Mouse (Mus musculus): ENCODE data around the gene Iqcn. TPM values are rescaled to one million over a fixed set of nuclear protein-coding genes. Genes with fewer than 3 reads are reported as not detected.

Iqcn gene
- total and polyA plus RNA-seq, 3 experiments = not detected

DNA sequence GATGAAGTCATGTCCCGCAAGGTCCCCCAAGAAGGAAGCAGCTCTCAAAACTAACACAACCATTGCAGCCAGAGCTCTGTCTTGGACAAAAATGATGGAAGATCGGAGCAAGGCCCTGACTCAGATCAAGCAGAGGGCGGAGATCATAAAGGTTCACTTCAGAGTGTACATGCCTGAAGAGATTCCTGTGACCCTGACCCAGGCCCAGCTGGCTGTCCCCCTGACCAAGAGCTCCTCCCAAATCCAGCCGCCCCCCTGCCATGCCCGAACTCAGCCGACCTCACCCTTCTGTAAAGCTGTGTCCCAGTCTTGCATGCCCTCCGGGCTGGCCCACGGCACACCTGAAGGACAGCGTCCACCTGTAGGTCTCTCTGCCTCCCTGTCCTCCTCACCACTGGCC lies 6.5 kb downstream of the Iqcn start:
- H3K27me3 ChIP-seq (ENCODE audit: control insufficient read depth in 1 of 2, insufficient read depth in 2 of 2, low read length in 2 of 2) = no peaks in the 10 kb centered on the region
- TF ChIP-seq ZKSCAN1 (IDR thresholded peaks at IDR 0.05; ENCODE audit: low read depth, low read length) = no peak
- no peak for TF ChIP-seq JUND (IDR thresholded peaks at IDR 0.05; ENCODE audit: low read depth, low read length)
- TF ChIP-seq MYB (IDR thresholded peaks at IDR 0.05; ENCODE audit: low read depth, low read length) = no peak
- no peak for TF ChIP-seq ZC3H11A (IDR thresholded peaks at IDR 0.05; ENCODE audit: low read depth, low read length)
- TF ChIP-seq CHD2 (IDR thresholded peaks at IDR 0.05; ENCODE audit: low read length) = no peak
- no peak for TF ChIP-seq MXI1 (IDR thresholded peaks at IDR 0.05; ENCODE audit: low read depth, low read length)
- no peak for TF ChIP-seq POLR2AphosphoS5 (IDR thresholded peaks at IDR 0.05; ENCODE audit: borderline replicate concordance, low read depth, low read length)
- no peak for TF ChIP-seq POLR2A (IDR thresholded peaks at IDR 0.05; ENCODE audit: control insufficient read depth in 1 of 2, insufficient read depth in 1 of 2, low read depth in 1 of 2, low read length in 2 of 2, poor library complexity in 1 of 2)
- TF ChIP-seq TCF12 (IDR thresholded peaks at IDR 0.05; ENCODE audit: low read depth, low read length) = no peak
- TF ChIP-seq GABPA (IDR thresholded peaks at IDR 0.05; ENCODE audit: low read depth, low read length) = no peak
- TF ChIP-seq NELFE (IDR thresholded peaks at IDR 0.05; ENCODE audit: low read depth, low read length) = no peak
- no peak for TF ChIP-seq POLR2AphosphoS2 (IDR thresholded peaks at IDR 0.05; ENCODE audit: low read length)
- TF ChIP-seq E2F4 (IDR thresholded peaks at IDR 0.05; ENCODE audit: borderline replicate concordance, low read depth, low read length) = no peak
- no peak for TF ChIP-seq HCFC1 (IDR thresholded peaks at IDR 0.05; ENCODE audit: low read depth, low read length)
- no peak for TF ChIP-seq MAZ (IDR thresholded peaks at IDR 0.05; ENCODE audit: low read depth, low read length)
- no peak for TF ChIP-seq USF2 (IDR thresholded peaks at IDR 0.05; ENCODE audit: borderline replicate concordance in 1 of 2, insufficient read depth in 1 of 2, low read depth in 1 of 2, low read length in 2 of 2)
- TF ChIP-seq EP300 (IDR thresholded peaks at IDR 0.05; ENCODE audit: low read depth in 1 of 2, low read length in 2 of 2) = no peak
- no peak for TF ChIP-seq ETS1 (IDR thresholded peaks at IDR 0.05; ENCODE audit: low read depth, low read length)

DNA sequence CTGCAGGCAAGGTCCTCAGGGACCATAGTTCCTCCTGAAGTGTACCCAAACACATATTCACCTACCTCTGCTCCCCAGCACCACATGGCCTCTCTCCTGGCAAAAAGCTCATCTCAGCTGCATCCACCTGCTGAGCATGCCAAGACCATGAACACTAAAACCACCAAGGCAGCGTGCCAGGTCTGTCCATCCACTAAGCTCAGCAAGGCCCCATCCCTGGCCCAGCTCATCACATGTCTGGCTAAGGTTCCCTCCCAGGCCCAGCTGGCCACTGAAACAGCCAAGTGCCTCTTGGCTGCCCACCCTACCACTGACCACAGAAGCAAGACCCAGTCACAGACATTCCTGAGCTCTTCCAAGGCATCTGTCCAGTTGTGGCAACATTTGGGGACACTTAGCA lies 7.0 kb downstream of the Iqcn start:
- H3K4me3 ChIP-seq (ENCODE audit: control insufficient read depth in 1 of 2, insufficient read depth in 1 of 2, low read depth in 2 of 2, low read length in 2 of 2) = no peak overlapping the region
- H3K36me3 ChIP-seq (ENCODE audit: control insufficient read depth in 1 of 2, insufficient read depth in 2 of 2, low read length in 2 of 2) = no peaks in the 10 kb centered on the region
- H3K9me3 ChIP-seq (replicated peaks; ENCODE audit: insufficient read depth, low read length) = no peaks in the 10 kb centered on the region
- no peaks in the 10 kb centered on the region for H3K79me2 ChIP-seq (ENCODE audit: control insufficient read depth, insufficient read depth, low read length, poor library complexity)
- no peak for DNase-seq (ENCODE audit: low read depth, low spot score)
- H3K4me1 ChIP-seq (ENCODE audit: control insufficient read depth in 1 of 2, insufficient read depth in 2 of 2, low read length in 2 of 2) = no peaks in the 10 kb centered on the region
- no peaks in the 10 kb centered on the region for H3K27me3 ChIP-seq (ENCODE audit: control insufficient read depth in 1 of 2, insufficient read depth in 2 of 2, low read length in 2 of 2)
- H3K27ac ChIP-seq (ENCODE audit: control insufficient read depth, low read depth, low read length) = no peak overlapping the region
- TF ChIP-seq MAZ (IDR thresholded peaks at IDR 0.05; ENCODE audit: low read depth, low read length) (no peak), CTCF (IDR thresholded peaks at IDR 0.05 in 2 of 3, conservative IDR thresholded peaks at IDR 0.05 in 1 of 3; ENCODE audit: control insufficient read depth in 1 of 3, insufficient read depth in 1 of 3, low read depth in 2 of 3, low read length in 3 of 3, poor library complexity in 1 of 3, severe bottlenecking in 1 of 3) (no peak), CHD1 (IDR thresholded peaks at IDR 0.05; ENCODE audit: low read depth, low read length) (no peak), NELFE (IDR thresholded peaks at IDR 0.05; ENCODE audit: low read depth, low read length) (no peak), BHLHE40 (IDR thresholded peaks at IDR 0.05; ENCODE audit: borderline replicate concordance, low read depth, low read length) (no peak)
- no peak overlapping the region for H3K9ac ChIP-seq (ENCODE audit: control insufficient read depth, low read depth, low read length, poor library complexity, severe bottlenecking)

More for the DNA sequence above, 6.5 kb downstream of the Iqcn start:
- Histone ChIP-seq H3K36me3 (ENCODE audit: control insufficient read depth in 1 of 2, insufficient read depth in 2 of 2, low read length in 2 of 2) (no peaks in the 10 kb centered on the region), H3K4me1 (ENCODE audit: control insufficient read depth in 1 of 2, insufficient read depth in 2 of 2, low read length in 2 of 2) (no peaks in the 10 kb centered on the region), H3K27ac (ENCODE audit: control insufficient read depth, low read depth, low read length) (no peak overlapping the region), H3K79me2 (ENCODE audit: control insufficient read depth, insufficient read depth, low read length, poor library complexity) (no peaks in the 10 kb centered on the region), H3K9ac (ENCODE audit: control insufficient read depth, low read depth, low read length, poor library complexity, severe bottlenecking) (no peak overlapping the region), H3K4me3 (ENCODE audit: control insufficient read depth in 1 of 2, insufficient read depth in 1 of 2, low read depth in 2 of 2, low read length in 2 of 2) (no peak overlapping the region), H3K9me3 (replicated peaks; ENCODE audit: insufficient read depth, low read length) (no peaks in the 10 kb centered on the region)
- no peak for DNase-seq (ENCODE audit: low read depth, low spot score)
